14 mouse cellular contexts compared by ENCODE assay signal in the genomic region with DNA sequence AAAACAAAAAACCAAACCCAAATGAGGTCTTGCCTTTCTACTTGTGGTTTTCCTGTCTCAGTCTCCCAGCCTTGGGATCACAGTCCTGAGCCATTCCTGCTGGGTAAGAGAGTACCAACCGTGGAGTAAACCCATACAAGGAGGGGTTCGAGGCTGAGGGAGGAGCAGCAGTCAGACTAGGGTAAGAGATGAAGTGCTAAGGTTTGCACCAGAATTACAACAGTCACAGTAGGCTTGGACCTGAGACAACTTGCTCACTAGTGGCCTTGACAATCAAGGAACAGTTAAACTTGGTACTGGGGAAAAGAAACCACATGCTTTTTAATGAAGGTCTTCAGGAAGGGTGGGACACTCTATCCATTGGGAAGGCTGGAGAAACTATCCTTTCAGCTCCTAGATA. TPM values are rescaled to one million over a fixed set of nuclear protein-coding genes. Genes with fewer than 3 reads are reported as not detected.
"Had no signal": no experiment of that assay in that cellular context is flagged by ENCODE, and none has a peak within 500 bp of the region (broad histone marks: within the 10 kb centered on the region; RNA-seq: fewer than 3 reads in every experiment).

No protein-coding gene starts in this region.

- DNase-seq: gastrocnemius, postnatal 10 days; gastrocnemius, postnatal 25 days; heart, adult 2 months; heart, postnatal 14 days; heart, postnatal 4 days; kidney, adult 18-20 months; kidney, adult 8-10 months; kidney, postnatal 10 days; kidney, postnatal 25 days; kidney, postnatal 4 days; liver; liver, embryonic 13.5 days; liver, postnatal 0 days had no signal

RNA-seq across cellular contexts. Expression of a gene that starts 44.6 kb away (rescaled TPM):
- total RNA-seq: granulocyte monocyte progenitor cell, adult 5-6 weeks had no signal
